ENCODE assay signal across 8 mouse cellular contexts in the genomic region with DNA sequence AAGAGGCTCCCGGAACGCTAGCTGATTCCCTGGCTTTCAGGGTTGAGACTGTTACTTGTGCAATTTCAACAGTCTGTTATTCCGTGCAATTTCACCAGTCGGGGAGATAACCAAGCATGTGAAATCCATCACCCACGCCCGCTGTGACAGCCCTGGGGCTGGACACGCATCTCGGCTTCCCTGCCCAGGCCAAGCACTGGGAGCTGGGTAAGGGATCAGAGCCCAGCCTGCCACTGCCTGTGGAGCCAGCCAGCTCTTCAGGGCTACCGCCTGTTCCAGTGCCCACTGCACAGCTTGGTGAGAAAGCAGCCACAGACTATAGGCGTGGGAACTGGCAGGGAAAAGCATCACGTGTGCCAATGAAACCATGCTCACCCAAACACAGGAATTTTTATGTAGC.
A peak's percentile ranks its signal among the peaks of the same experiment; 100 is the strongest.
DNase-seq lines count a peak whose midpoint lies in the region; ATAC-seq and TF ChIP-seq lines count a peak whose summit lies in the region.
"Had no signal": no experiment of that assay in that cellular context is flagged by ENCODE, and none has a peak within 500 bp of the region (broad histone marks: within the 10 kb centered on the region; RNA-seq: fewer than 3 reads in every experiment).

No protein-coding gene starts in this region.

- no peak for TF ChIP-seq POLR2A in thymus, adult 2 months (IDR thresholded peaks at IDR 0.05; ENCODE audit: control insufficient read depth, extremely low read depth, insufficient read depth, low read length, poor library complexity)

- DNase-seq in cerebellum, adult 11-12 months, result peak; percentile 77
- peak; percentile 70 to 82 for DNase-seq in cerebellum, postnatal 14 days
- peak; percentile 64 for DNase-seq in hindbrain, postnatal 0 days (ENCODE audit: low spot score)
- peak; percentile 84 for DNase-seq in lung, postnatal 10 days
- no peak for DNase-seq in thymus, adult 2 months
- no peak for DNase-seq in liver, embryonic 11.5 days (ENCODE audit: low spot score)
- no peak for DNase-seq in urinary bladder, adult 2 months (ENCODE audit: low spot score)

- no peak overlapping the region for H3K4me3 ChIP-seq in hindbrain, postnatal 0 days (ENCODE audit: low read length)
- no peak overlapping the region for H3K4me3 ChIP-seq in thymus, adult 2 months (ENCODE audit: control insufficient read depth, insufficient read depth, low read length)
- H3K4me3 ChIP-seq in liver, embryonic 11.5 days (ENCODE audit: low read depth, low read length), result no peak overlapping the region
- H3K4me3 ChIP-seq: heart, embryonic 15.5 days had no signal

- no peak overlapping the region for H3K4me2 ChIP-seq in hindbrain, postnatal 0 days (ENCODE audit: low read depth, low read length)
- no peak overlapping the region for H3K4me2 ChIP-seq in liver, embryonic 11.5 days
- H3K4me2 ChIP-seq: heart, embryonic 15.5 days had no signal

- ATAC-seq in hindbrain, postnatal 0 days, result peak; percentile 69
- ATAC-seq in liver, embryonic 11.5 days (replicated peaks; ENCODE audit: low FRiP score), result no peak

- no peak for TF ChIP-seq CTCF in hindbrain, postnatal 0 days (IDR thresholded peaks at IDR 0.05; ENCODE audit: low read depth)
- no peak for TF ChIP-seq CTCF in thymus, adult 2 months (IDR thresholded peaks at IDR 0.05; ENCODE audit: borderline replicate concordance, control insufficient read depth, extremely low read depth, insufficient read depth, low read length, poor library complexity)

- 18% methylated on average over 11 of the region's 11 CpGs for WGBS in hindbrain, postnatal 0 days
- WGBS in thymus, adult 2 months, result 97% methylated on average over 11 of the region's 11 CpGs
- WGBS in liver, embryonic 11.5 days, result 86% methylated on average over 11 of the region's 11 CpGs

- peaks cover 24% of the 10 kb centered on the region for H3K4me1 ChIP-seq in hindbrain, postnatal 0 days (ENCODE audit: insufficient read depth, low read length)
- no peaks in the 10 kb centered on the region for H3K4me1 ChIP-seq in thymus, adult 2 months (replicated peaks; ENCODE audit: control insufficient read depth, insufficient read depth, low read length)
- no peaks in the 10 kb centered on the region for H3K4me1 ChIP-seq in liver, embryonic 11.5 days (replicated peaks; ENCODE audit: control insufficient read depth, insufficient read depth, low read length)
- H3K4me1 ChIP-seq: heart, embryonic 15.5 days had no signal

- peak overlapping the region; percentile 32; the same call in 1 of the 2 replicates for H3K27ac ChIP-seq in hindbrain, postnatal 0 days
- H3K27ac ChIP-seq in thymus, adult 2 months (ENCODE audit: control insufficient read depth, insufficient read depth, low read length), result no peak overlapping the region
- H3K27ac ChIP-seq in liver, embryonic 11.5 days (ENCODE audit: low read depth, low read length), result no peak overlapping the region
- H3K27ac ChIP-seq: heart, embryonic 15.5 days had no signal

- H3K9me3 ChIP-seq in hindbrain, postnatal 0 days (ENCODE audit: low read length), result no peaks in the 10 kb centered on the region
- H3K9me3 ChIP-seq in liver, embryonic 11.5 days (ENCODE audit: control insufficient read depth, low read length), result no peaks in the 10 kb centered on the region
- H3K9me3 ChIP-seq: heart, embryonic 15.5 days had no signal

- no peaks in the 10 kb centered on the region for H3K36me3 ChIP-seq in hindbrain, postnatal 0 days (ENCODE audit: insufficient read depth, low read length)
- peaks cover 59% of the 10 kb centered on the region for H3K36me3 ChIP-seq in thymus, adult 2 months (ENCODE audit: control insufficient read depth, insufficient read depth, low read length)
- H3K36me3 ChIP-seq in liver, embryonic 11.5 days (ENCODE audit: control insufficient read depth, insufficient read depth, low read length), result no peaks in the 10 kb centered on the region; the same call in 1 of the 2 replicates
- H3K36me3 ChIP-seq: heart, embryonic 15.5 days had no signal

- H3K27me3 ChIP-seq in hindbrain, postnatal 0 days (ENCODE audit: insufficient read depth, low read length), result no peaks in the 10 kb centered on the region
- no peaks in the 10 kb centered on the region for H3K27me3 ChIP-seq in thymus, adult 2 months (ENCODE audit: control insufficient read depth, insufficient read depth, low read length)
- H3K27me3 ChIP-seq in liver, embryonic 11.5 days (replicated peaks; ENCODE audit: control insufficient read depth, insufficient read depth, low read length), result no peaks in the 10 kb centered on the region
- H3K27me3 ChIP-seq: heart, embryonic 15.5 days had no signal

- no peak overlapping the region for H3K9ac ChIP-seq in hindbrain, postnatal 0 days (replicated peaks; ENCODE audit: low read length)
- no peak overlapping the region for H3K9ac ChIP-seq in liver, embryonic 11.5 days (ENCODE audit: low read depth, low read length)
- H3K9ac ChIP-seq: heart, embryonic 15.5 days had no signal

Comparison
In these comparisons a context has a peak if more than half of its experiments do, and no peak if none do; other contexts are left out.
1. DNase-seq: peak in cerebellum, adult 11-12 months (single experiment), cerebellum, postnatal 14 days (2 of 2), hindbrain, postnatal 0 days (single experiment) and lung, postnatal 10 days (single experiment); none in thymus, adult 2 months (single experiment), liver, embryonic 11.5 days (single experiment) and urinary bladder, adult 2 months (single experiment).